Mouse (Mus musculus) cortical plate, adult 2 months (tissue): ENCODE data around the gene Uvrag. TPM values are rescaled to one million over a fixed set of nuclear protein-coding genes. Genes with fewer than 3 reads are reported as not detected.
A peak's percentile ranks its signal among the peaks of the same experiment; 100 is the strongest.

Source experiments
- H3K27ac ChIP-seq: fragments of 200-500 bp; 2 replicates; pipeline ENCODE4 v1.5.1; 2012; ENCODE audit warnings: low read length, control low read depth, inconsistent platforms; ENCODE audit not compliant: insufficient read depth
- H3K4me1 ChIP-seq: fragments of 200-500 bp; 2 replicates; pipeline ENCODE4 v1.6.1; 2011; ENCODE audit warnings: low read length; ENCODE audit not compliant: control insufficient read depth, insufficient read depth
- H3K4me3 ChIP-seq: fragments of 200-500 bp; 2 replicates; pipeline ENCODE4 v1.5.1; 2011; ENCODE audit warnings: mild to moderate bottlenecking, low read length, control low read depth; ENCODE audit not compliant: insufficient read depth
- CTCF ChIP-seq: fragments of 200-500 bp; IDR thresholded peaks from 2 replicates; pipeline ENCODE4 v1.5.1; 2011; ENCODE audit warnings: mild to moderate bottlenecking, control low read depth, low read length; ENCODE audit not compliant: insufficient read depth; ENCODE audit errors: extremely low read depth
- POLR2A ChIP-seq: fragments of 200-500 bp; IDR thresholded peaks from 2 replicates; pipeline ENCODE4 v1.6.1; 2011; ENCODE audit warnings: mild to moderate bottlenecking, low read length, control low read depth; ENCODE audit not compliant: insufficient read depth; ENCODE audit errors: extremely low read depth
- polyA plus RNA-seq: library from polyadenylated mRNA; depleted of rRNA; stranded (reverse); fragments of >200 nt; gene quantifications from 2 replicates; pipeline ENCODE4 v1.2.3, GENCODE M21; 2012; rRNA removed

Uvrag gene
- 18.0 and 19.7 TPM in 2 replicates for polyA plus RNA-seq

DNA sequence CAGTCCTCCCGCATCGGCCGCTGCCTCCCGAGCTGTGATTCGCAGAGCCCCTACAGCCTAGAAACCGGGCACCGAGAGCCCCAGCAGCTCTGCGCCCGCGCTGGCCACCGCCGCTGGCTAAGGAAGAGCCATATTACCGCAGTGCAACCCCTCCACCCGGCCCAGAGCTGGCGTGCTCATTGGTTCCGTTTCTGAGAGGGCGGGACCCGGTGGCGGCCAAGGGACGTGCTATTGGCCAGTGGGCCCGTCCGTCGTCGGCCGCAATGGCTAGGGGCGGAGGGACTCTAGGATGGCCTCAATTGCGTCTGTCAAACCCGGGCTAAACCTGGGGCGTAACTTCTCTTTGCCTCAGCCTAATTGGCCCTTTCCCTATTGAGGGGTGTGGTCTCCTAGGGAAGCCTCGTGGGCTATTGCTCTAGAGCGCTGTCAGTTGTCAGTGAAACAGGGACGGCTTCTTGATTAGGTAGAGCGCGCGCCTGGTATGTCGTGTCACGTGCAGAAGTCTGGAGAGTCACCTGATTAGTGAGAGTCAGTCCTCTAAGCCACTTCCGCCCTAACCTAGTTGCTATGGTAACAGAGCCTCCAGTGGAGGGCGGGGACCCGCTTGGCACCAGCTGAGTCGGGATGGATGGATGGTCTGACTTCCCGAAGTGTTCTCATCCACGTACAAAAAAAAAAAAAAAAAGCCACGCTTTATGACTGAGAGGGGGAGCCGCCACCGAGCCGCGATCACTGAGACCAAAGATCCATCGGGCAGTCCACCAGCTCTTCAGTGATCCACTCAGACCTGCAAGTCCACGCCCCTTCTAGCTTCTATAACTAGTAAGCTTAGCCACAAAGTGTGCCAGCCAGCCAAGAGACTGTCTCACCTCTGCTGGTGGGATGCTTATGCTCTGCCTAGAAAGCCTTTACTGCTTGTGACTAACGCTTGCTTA, at the start of gene Uvrag:
Uvrag (minus strand) TSS at position 158 of the 935 bp plus-strand sequence.
- Histone ChIP-seq H3K4me1 (peaks cover 5% of the 10 kb centered on the region; the same call in 1 of the 2 replicates), H3K4me3 (peak within 1 kb of the TSS; percentile 81), H3K27ac (peak within 1 kb of the TSS; percentile 68)
- TF ChIP-seq CTCF (no peak), POLR2A (peak; percentile 89)

GRCm38 (mm10) chr7:99189885-99190284, 48.9 kb upstream of the Uvrag start:
- no peak overlapping the region for H3K27ac ChIP-seq
- H3K4me3 ChIP-seq: no peak overlapping the region
- H3K4me1 ChIP-seq: no peaks in the 10 kb centered on the region
- TF ChIP-seq CTCF (no peak), POLR2A (no peak)

DNA sequence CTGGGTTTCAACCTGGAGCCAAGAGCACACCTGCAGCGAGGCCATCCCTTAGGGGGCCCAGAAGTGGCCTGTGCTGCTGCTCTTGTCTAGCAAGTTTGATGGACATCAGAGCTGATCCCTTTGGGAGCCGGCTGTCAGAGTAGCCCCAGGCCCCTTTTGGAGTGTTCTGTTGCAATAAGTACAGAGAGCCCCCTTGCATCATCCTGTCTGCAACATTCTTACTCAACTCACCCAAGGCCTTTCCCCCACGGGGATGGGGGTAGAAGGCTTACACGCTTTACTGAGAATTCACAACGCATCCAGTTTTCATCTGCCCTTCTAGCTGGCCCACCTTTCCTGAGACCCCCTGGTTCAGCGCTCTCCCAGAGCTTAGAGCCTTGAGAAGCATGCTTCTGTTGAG, 47.7 kb upstream of the Uvrag start:
- no peak overlapping the region for H3K27ac ChIP-seq
- no peaks in the 10 kb centered on the region for H3K4me1 ChIP-seq
- no peak for TF ChIP-seq CTCF
- H3K4me3 ChIP-seq: no peak overlapping the region

- no peak for TF ChIP-seq CTCF
- no peak for TF ChIP-seq POLR2A
- Histone ChIP-seq H3K4me3 (no peak overlapping the region), H3K4me1 (0 out of 2 replicates have a peak, but pooled peaks cover 2% of the 10 kb centered on the region), H3K27ac (no peak overlapping the region)
Measured at GRCm38 (mm10) chr7:99187451-99187850, 46.5 kb upstream of the Uvrag start.

- TF ChIP-seq CTCF (no peak), POLR2A (no peak)
- 0 out of 2 replicates have a peak, but pooled peaks cover 2% of the 10 kb centered on the region for H3K4me1 ChIP-seq
- H3K27ac ChIP-seq: no peak overlapping the region
- no peak overlapping the region for H3K4me3 ChIP-seq
Measured at GRCm38 (mm10) chr7:99185405-99185804, 44.5 kb upstream of the Uvrag start.

GRCm38 (mm10) chr7:99183751-99184150, 42.8 kb upstream of the Uvrag start:
- TF ChIP-seq POLR2A (no peak), CTCF (no peak)
- no peak overlapping the region for H3K4me3 ChIP-seq
- H3K27ac ChIP-seq: no peak overlapping the region
- peaks cover 2% of the 10 kb centered on the region; the same call in 1 of the 2 replicates for H3K4me1 ChIP-seq

- peak; percentile 100 for TF ChIP-seq POLR2A
- no peak for TF ChIP-seq CTCF
- H3K27ac ChIP-seq: peak within 1 kb of the TSS; percentile 78
- peaks cover 8% of the 10 kb centered on the region for H3K4me1 ChIP-seq
- H3K4me3 ChIP-seq: peak within 1 kb of the TSS; percentile 76
Measured at GRCm38 (mm10) chr7:99182432-99183172, 41.7 kb upstream of the Uvrag start, which contains the start of gene Dgat2. Dgat2 (minus strand) TSS chr7:99182719.

GRCm38 (mm10) chr7:99181619-99182431, 40.9 kb upstream of the Uvrag start:
- no peak for TF ChIP-seq CTCF
- TF ChIP-seq POLR2A: no peak
- H3K27ac ChIP-seq: peak overlapping the region; percentile 62; the same call in 1 of the 2 replicates
- peak overlapping the region; percentile 76 for H3K4me3 ChIP-seq
- peaks cover 11% of the 10 kb centered on the region for H3K4me1 ChIP-seq

- peaks cover 11% of the 10 kb centered on the region for H3K4me1 ChIP-seq
- H3K27ac ChIP-seq: no peak overlapping the region
- 0 out of 2 replicates have a peak overlapping the region, but pooled peaks have one; percentile 4 for H3K4me3 ChIP-seq
- TF ChIP-seq CTCF (no peak), POLR2A (no peak)
Measured at GRCm38 (mm10) chr7:99180162-99180561, 39.2 kb upstream of the Uvrag start.

DNA sequence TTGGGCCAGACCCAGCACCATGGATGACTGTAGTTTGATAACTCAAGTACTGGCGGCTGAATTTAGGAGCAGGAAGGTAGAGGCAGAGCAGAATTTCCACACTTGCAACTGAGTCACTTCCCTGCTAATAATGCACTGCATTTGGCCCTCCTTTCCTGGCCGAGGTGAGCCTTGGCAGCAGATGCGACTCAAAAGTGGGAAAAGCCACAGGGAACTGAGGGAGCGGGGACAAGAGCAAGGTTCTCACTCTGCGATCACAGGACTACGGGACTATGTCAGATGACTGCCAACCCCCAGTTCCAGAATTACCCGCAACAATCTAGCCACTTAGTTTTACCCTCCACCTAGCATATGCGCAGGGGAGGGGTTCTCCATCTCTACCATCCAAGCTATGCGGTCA, 38.3 kb upstream of the Uvrag start:
- H3K4me1 ChIP-seq: peaks cover 11% of the 10 kb centered on the region
- 0 out of 2 replicates have a peak overlapping the region, but pooled peaks have one; percentile 4 for H3K4me3 ChIP-seq
- H3K27ac ChIP-seq: no peak overlapping the region
- TF ChIP-seq POLR2A: no peak
